Mouse (Mus musculus) limb, embryonic 15.5 days (tissue): ENCODE measurements around the gene Cpsf6. TPM values are rescaled to one million over a fixed set of nuclear protein-coding genes. Genes with fewer than 3 reads are reported as not detected.

Experiments
- ATAC-seq: fragments of 200-750 bp; cut with Nextera tagmentation; 2 replicates; pipeline ENCODE4 v1.8.0; 2017; ENCODE audit warnings: low read depth, moderate TSS enrichment; ENCODE audit not compliant: insufficient number of reproducible peaks, low FRiP score, low TSS enrichment
- H3K27ac ChIP-seq: fragments of 300-500 bp; sonication (generic); 2 replicates; pipeline ENCODE4 v1.5.1; 2015; ENCODE audit warnings: moderate library complexity, mild to moderate bottlenecking, inconsistent platforms
- H3K27me3 ChIP-seq: fragments of 300-500 bp; sonication (generic); 2 replicates; pipeline ENCODE4 v1.6.1; 2015; ENCODE audit warnings: inconsistent platforms
- H3K36me3 ChIP-seq: fragments of 300-500 bp; sonication (generic); 2 replicates; pipeline ENCODE4 v1.6.1; 2015; ENCODE audit warnings: inconsistent platforms
- H3K4me1 ChIP-seq: fragments of 300-500 bp; sonication (generic); 2 replicates; pipeline ENCODE4 v1.6.1; 2015; ENCODE audit warnings: inconsistent platforms
- H3K4me2 ChIP-seq: fragments of 300-500 bp; sonication (generic); 2 replicates; pipeline ENCODE4 v1.6.1; 2015; ENCODE audit warnings: mild to moderate bottlenecking, inconsistent platforms
- H3K4me3 ChIP-seq: fragments of 300-500 bp; sonication (generic); 2 replicates; pipeline ENCODE4 v1.5.1; 2015; ENCODE audit warnings: mild to moderate bottlenecking, inconsistent platforms
- H3K9ac ChIP-seq: fragments of 300-500 bp; sonication (generic); 2 replicates; pipeline ENCODE4 v1.6.1; 2015; ENCODE audit warnings: inconsistent platforms
- H3K9me3 ChIP-seq: fragments of 300-500 bp; sonication (generic); 2 replicates; pipeline ENCODE4 v1.6.1; 2016; ENCODE audit warnings: inconsistent platforms
- WGBS: fragments of 180-500 bp; shearing (Covaris S2); methylation state at CpG from one replicate; pipeline ENCODE4 v1.1.7; 2015; 5-methylcytosine and 5-hydroxymethylcytosine counted together
- polyA plus RNA-seq: library from polyadenylated mRNA; unstranded; fragments of >200 nt; fragmentation: Nextera tagmentation; extraction: Ambion mirVana; gene quantifications from 2 replicates; pipeline ENCODE4 v1.2.1, GENCODE M21; 2015

Gene Cpsf6
- polyA plus RNA-seq, 1 experiment from 2014 or later: 125 TPM

- 35% methylated on average over 16 of the region's 16 CpGs for WGBS
- no peak for ATAC-seq
- H3K4me3 ChIP-seq: no peak overlapping the region
- H3K4me1 ChIP-seq: no peaks in the 10 kb centered on the region
- no peak overlapping the region for H3K27ac ChIP-seq
- no peak overlapping the region for H3K9ac ChIP-seq
- no peaks in the 10 kb centered on the region for H3K36me3 ChIP-seq
- H3K4me2 ChIP-seq: no peak overlapping the region
- H3K27me3 ChIP-seq: no peaks in the 10 kb centered on the region
- H3K9me3 ChIP-seq: no peaks in the 10 kb centered on the region
These were observed 32.1 kb upstream of the Cpsf6 start for GRCm38 (mm10) chr10:117411716-117412473.

DNA sequence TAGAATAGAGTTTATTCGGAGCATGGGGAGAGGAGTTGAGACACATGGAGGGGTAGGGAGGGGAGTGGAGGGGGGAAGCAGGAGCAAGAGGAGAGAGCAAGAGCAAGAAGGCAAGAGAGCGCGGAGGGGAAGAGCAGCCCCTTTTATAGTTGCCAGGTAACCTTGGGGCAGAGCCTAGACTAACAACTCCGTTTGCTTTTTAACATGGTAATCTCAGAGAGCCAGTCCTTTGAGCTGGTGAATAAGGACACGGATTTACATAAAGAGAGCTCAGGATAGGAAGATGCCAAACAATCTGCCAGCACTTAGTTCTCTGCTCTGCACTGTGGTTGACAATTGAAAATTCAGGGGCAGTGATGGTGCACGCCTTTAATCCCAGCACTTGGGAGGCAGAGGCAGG lies 31.3 kb upstream of the Cpsf6 start:
- Histone ChIP-seq H3K4me2 (no peak overlapping the region), H3K9ac (no peak overlapping the region), H3K27ac (no peak overlapping the region), H3K4me1 (no peaks in the 10 kb centered on the region), H3K36me3 (no peaks in the 10 kb centered on the region), H3K4me3 (no peak overlapping the region), H3K27me3 (no peaks in the 10 kb centered on the region), H3K9me3 (no peaks in the 10 kb centered on the region)
- no peak for ATAC-seq
- WGBS: 60% methylated on average over 6 of the region's 6 CpGs

DNA sequence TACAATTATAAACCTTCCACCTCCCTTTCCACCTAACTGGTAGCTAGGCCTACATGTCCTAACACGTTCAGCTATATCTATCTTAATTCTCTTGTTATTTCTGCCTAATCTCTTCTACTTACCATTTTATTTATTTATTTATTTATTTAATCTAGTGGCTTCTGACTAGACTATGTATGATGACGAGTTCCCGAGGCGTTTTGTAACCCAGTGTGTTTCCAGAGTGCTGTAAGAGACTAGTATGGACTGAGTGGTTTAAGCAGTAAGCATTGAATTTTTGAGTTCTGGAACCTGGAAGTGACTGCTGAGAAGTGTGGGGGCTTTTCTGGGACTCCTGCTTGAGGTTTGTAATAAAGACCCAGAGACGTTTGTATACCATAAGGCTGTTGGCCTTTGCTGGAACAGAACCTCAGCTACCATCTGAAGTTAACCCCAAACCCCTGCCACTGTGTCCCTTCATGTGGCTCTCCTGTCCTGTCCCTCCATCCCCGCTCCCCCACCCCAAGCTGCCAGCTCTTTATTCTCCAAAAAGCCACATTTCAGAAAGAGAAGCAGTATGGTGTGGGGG lies 30.8 kb upstream of the Cpsf6 start:
- no peaks in the 10 kb centered on the region for H3K27me3 ChIP-seq
- no peak for ATAC-seq
- H3K9ac ChIP-seq: no peak overlapping the region
- H3K36me3 ChIP-seq: no peaks in the 10 kb centered on the region
- H3K27ac ChIP-seq: no peak overlapping the region
- no peaks in the 10 kb centered on the region for H3K9me3 ChIP-seq
- H3K4me2 ChIP-seq: no peak overlapping the region
- H3K4me3 ChIP-seq: no peak overlapping the region
- no peaks in the 10 kb centered on the region for H3K4me1 ChIP-seq
- WGBS: 80% methylated on average over 6 of the region's 6 CpGs

- no peak overlapping the region for H3K9ac ChIP-seq
- no peaks in the 10 kb centered on the region for H3K27me3 ChIP-seq
- no peak overlapping the region for H3K4me2 ChIP-seq
- no peak overlapping the region for H3K4me3 ChIP-seq
- no peak for ATAC-seq
- H3K36me3 ChIP-seq: no peaks in the 10 kb centered on the region
- H3K27ac ChIP-seq: no peak overlapping the region
- 68% methylated on average over 21 of the region's 21 CpGs for WGBS
- no peaks in the 10 kb centered on the region for H3K9me3 ChIP-seq
- H3K4me1 ChIP-seq: no peaks in the 10 kb centered on the region
These were observed 29.8 kb upstream of the Cpsf6 start for GRCm38 (mm10) chr10:117409373-117410354.

DNA sequence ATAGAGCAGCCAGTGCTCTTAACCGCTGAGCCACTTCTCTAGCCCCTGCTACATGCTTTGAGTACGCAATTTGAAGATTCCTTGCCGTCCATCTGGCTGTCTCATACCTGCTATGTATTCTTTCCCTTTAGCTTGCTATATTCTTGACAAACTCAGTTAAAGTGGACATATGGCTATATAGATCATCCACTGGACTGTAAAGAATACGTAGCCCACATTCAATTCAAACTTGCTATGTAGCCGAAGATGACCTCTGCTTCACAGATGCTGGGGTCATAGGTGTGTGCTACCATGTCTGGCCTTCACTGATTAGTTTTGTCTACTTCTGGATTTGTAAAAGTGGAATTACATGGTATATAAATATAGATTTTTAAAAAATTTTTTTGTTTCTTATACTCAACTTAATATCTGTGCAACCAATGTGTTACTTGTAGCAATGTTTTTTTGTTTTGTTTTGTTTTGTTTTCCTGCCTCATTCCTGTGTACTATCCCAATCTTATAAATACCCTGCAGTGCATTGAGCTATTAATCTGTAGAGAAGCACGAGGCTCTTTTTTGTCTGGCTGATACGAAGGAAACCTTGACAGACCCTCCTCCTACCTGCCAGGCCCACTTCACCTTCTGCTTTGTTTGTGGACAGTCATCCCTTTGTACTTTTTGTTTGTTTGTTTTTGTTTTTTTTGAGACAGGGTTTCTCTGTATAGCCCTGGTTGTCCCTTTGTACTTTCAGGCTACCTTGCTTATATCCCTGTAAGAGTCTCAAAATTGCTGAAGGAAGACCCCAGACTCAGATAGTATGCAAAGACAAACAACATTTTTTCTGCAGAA lies 28.9 kb upstream of the Cpsf6 start:
- Histone ChIP-seq H3K9ac (no peak overlapping the region), H3K27me3 (no peaks in the 10 kb centered on the region), H3K4me3 (no peak overlapping the region), H3K4me1 (no peaks in the 10 kb centered on the region), H3K36me3 (no peaks in the 10 kb centered on the region), H3K4me2 (no peak overlapping the region), H3K9me3 (no peaks in the 10 kb centered on the region), H3K27ac (no peak overlapping the region)
- 83% methylated on average over 7 of the region's 7 CpGs for WGBS
- ATAC-seq: no peak

DNA sequence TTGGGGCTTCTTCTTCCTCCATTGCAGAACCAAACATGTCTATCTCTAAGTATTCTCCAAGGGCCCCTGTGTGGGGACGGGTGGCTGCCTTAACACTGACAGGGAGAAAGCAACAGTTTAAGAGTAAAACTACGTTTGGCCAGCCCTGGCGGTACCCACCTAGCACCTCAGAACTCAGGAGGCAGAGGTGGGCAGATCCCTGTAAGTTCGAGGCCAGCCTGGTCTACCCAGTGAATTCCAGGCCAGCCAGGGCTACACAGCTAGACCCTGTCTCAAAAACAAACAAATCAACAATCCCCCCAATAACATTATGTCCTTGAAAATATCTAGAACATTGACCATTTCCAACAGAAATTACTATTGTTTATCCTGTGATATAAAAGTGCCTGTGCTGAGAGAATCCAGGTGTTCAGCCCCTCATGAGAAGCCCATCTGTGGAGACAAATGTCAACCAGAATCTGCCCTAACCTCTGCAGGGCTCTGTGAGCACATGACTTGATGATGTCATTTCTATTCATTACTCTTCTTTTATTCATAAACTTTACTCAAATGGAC lies 28.0 kb upstream of the Cpsf6 start:
- no peak overlapping the region for H3K4me3 ChIP-seq
- no peaks in the 10 kb centered on the region for H3K27me3 ChIP-seq
- H3K4me2 ChIP-seq: no peak overlapping the region
- H3K9ac ChIP-seq: no peak overlapping the region
- no peaks in the 10 kb centered on the region for H3K36me3 ChIP-seq
- H3K4me1 ChIP-seq: no peaks in the 10 kb centered on the region
- H3K9me3 ChIP-seq: no peaks in the 10 kb centered on the region
- no peak for ATAC-seq
- WGBS: 83% methylated on average over 4 of the region's 4 CpGs
- no peak overlapping the region for H3K27ac ChIP-seq

- Histone ChIP-seq H3K27me3 (no peaks in the 10 kb centered on the region), H3K27ac (no peak overlapping the region), H3K4me1 (no peaks in the 10 kb centered on the region), H3K36me3 (no peaks in the 10 kb centered on the region), H3K9ac (no peak overlapping the region), H3K4me2 (no peak overlapping the region), H3K9me3 (no peaks in the 10 kb centered on the region), H3K4me3 (no peak overlapping the region)
- WGBS: 89% methylated on average over 8 of the region's 8 CpGs
- ATAC-seq: no peak
These were observed 27.3 kb upstream of the Cpsf6 start for GRCm38 (mm10) chr10:117406843-117407733.

- H3K4me3 ChIP-seq: no peak overlapping the region
- no peak overlapping the region for H3K9ac ChIP-seq
- H3K36me3 ChIP-seq: no peaks in the 10 kb centered on the region
- no peak for ATAC-seq
- no peaks in the 10 kb centered on the region for H3K27me3 ChIP-seq
- no peak overlapping the region for H3K4me2 ChIP-seq
- H3K4me1 ChIP-seq: no peaks in the 10 kb centered on the region
- no peaks in the 10 kb centered on the region for H3K9me3 ChIP-seq
- H3K27ac ChIP-seq: no peak overlapping the region
- 77% methylated on average over 5 of the region's 5 CpGs for WGBS
These were observed 26.4 kb upstream of the Cpsf6 start for GRCm38 (mm10) chr10:117406283-117406588.

- H3K4me2 ChIP-seq: no peak overlapping the region
- no peaks in the 10 kb centered on the region for H3K27me3 ChIP-seq
- H3K9me3 ChIP-seq: no peaks in the 10 kb centered on the region
- H3K4me1 ChIP-seq: no peaks in the 10 kb centered on the region
- H3K27ac ChIP-seq: no peak overlapping the region
- no peak overlapping the region for H3K9ac ChIP-seq
- no peak overlapping the region for H3K4me3 ChIP-seq
- ATAC-seq: no peak
- WGBS: 74% methylated on average over 6 of the region's 6 CpGs
- no peaks in the 10 kb centered on the region for H3K36me3 ChIP-seq
These were observed 25.9 kb upstream of the Cpsf6 start for GRCm38 (mm10) chr10:117405526-117406282.

DNA sequence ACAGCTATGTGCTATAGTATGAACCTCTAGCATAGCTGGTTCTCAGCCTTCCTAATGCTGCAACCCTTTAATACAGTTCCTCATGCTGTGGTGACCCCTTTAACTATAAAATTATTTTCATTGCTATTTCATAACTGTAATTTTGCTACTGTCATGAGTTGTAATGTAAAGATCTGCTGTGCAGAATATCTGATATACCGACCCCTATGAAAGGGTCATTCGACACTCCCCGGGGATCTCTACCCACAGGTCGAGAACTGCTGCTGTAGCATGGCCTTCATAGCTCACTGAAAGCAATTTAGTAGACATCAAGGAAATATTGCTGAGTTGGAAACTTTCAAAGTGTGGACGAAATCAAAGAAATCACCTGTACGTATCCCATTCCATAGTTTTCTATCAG lies 24.6 kb upstream of the Cpsf6 start:
- H3K27ac ChIP-seq: no peak overlapping the region
- H3K4me3 ChIP-seq: no peak overlapping the region
- ATAC-seq: no peak
- H3K27me3 ChIP-seq: no peaks in the 10 kb centered on the region
- no peaks in the 10 kb centered on the region for H3K36me3 ChIP-seq
- H3K9me3 ChIP-seq: no peaks in the 10 kb centered on the region
- 87% methylated on average over 6 of the region's 6 CpGs for WGBS
- no peak overlapping the region for H3K4me2 ChIP-seq
- no peaks in the 10 kb centered on the region for H3K4me1 ChIP-seq
- H3K9ac ChIP-seq: no peak overlapping the region
